In genomic region chr5:124192726-124193285, GRCm38 (mm10) we compare ENCODE assay signal across 10 mouse cellular contexts. TPM values are rescaled to one million over a fixed set of nuclear protein-coding genes. Genes with fewer than 3 reads are reported as not detected.
A peak's percentile ranks its signal among the peaks of the same experiment; 100 is the strongest.
DNase-seq lines count a peak whose midpoint lies in the region; ATAC-seq and TF ChIP-seq lines count a peak whose summit lies in the region.
"Had no signal": no experiment of that assay in that cellular context is flagged by ENCODE, and none has a peak within 500 bp of the region (broad histone marks: within the 10 kb centered on the region; RNA-seq: fewer than 3 reads in every experiment).

No protein-coding gene starts in this region.

- H3K27ac ChIP-seq in kidney, adult 2 months (ENCODE audit: insufficient read depth, low read depth, low read length), result peak overlapping the region; percentile 32; the same call in 1 of the 2 replicates
- no peak overlapping the region for H3K27ac ChIP-seq in forebrain, embryonic 16.5 days (ENCODE audit: low read length)
- peak overlapping the region; percentile 59; the same call in 1 of the 2 replicates for H3K27ac ChIP-seq in limb, embryonic 13.5 days

- H3K9ac ChIP-seq in forebrain, embryonic 16.5 days (replicated peaks; ENCODE audit: low read depth, low read length), result no peak overlapping the region
- no peak overlapping the region for H3K9ac ChIP-seq in limb, embryonic 13.5 days

- no peaks in the 10 kb centered on the region for H3K9me3 ChIP-seq in forebrain, embryonic 16.5 days (ENCODE audit: control insufficient read depth, low read length)
- H3K9me3 ChIP-seq in limb, embryonic 13.5 days, result no peaks in the 10 kb centered on the region

- no peak overlapping the region for H3K4me3 ChIP-seq in kidney, adult 2 months (ENCODE audit: insufficient read depth, low read depth, low read length)
- no peak overlapping the region for H3K4me3 ChIP-seq in forebrain, embryonic 16.5 days (replicated peaks; ENCODE audit: low read length)
- no peak overlapping the region for H3K4me3 ChIP-seq in limb, embryonic 13.5 days

- H3K36me3 ChIP-seq in kidney, adult 2 months (ENCODE audit: control insufficient read depth, insufficient read depth, low read length), result no peaks in the 10 kb centered on the region
- no peaks in the 10 kb centered on the region for H3K36me3 ChIP-seq in forebrain, embryonic 16.5 days (ENCODE audit: control insufficient read depth, insufficient read depth)
- no peaks in the 10 kb centered on the region for H3K36me3 ChIP-seq in limb, embryonic 13.5 days

- DNase-seq in kidney, adult 2 months, result no peak
- no peak for DNase-seq in kidney, postnatal 10 days
- DNase-seq in thymus, postnatal 0 days (ENCODE audit: low spot score), result peak; percentile 65
- DNase-seq in embryo, embryonic 11 days, result no peak
- DNase-seq in spleen, postnatal 36 days (ENCODE audit: low spot score in 2 of 2), result no peak
- DNase-seq: kidney, postnatal 14 days; lung, adult 2 months had no signal

- H3K4me1 ChIP-seq in kidney, adult 2 months (ENCODE audit: control insufficient read depth, insufficient read depth, low read length), result peaks cover 13% of the 10 kb centered on the region; the same call in 1 of the 2 replicates
- H3K4me1 ChIP-seq in forebrain, embryonic 16.5 days (replicated peaks; ENCODE audit: control insufficient read depth, insufficient read depth, low read length), result peaks cover 22% of the 10 kb centered on the region
- H3K4me1 ChIP-seq in limb, embryonic 13.5 days, result peaks cover 47% of the 10 kb centered on the region

- WGBS in kidney, adult 2 months, result 58% methylated on average over 10 of the region's 10 CpGs
- WGBS in forebrain, embryonic 16.5 days, result 15% methylated on average over 10 of the region's 10 CpGs
- WGBS in limb, embryonic 13.5 days, result 59% methylated on average over 10 of the region's 10 CpGs

- H3K4me2 ChIP-seq in forebrain, embryonic 16.5 days (ENCODE audit: low read length), result peak overlapping the region; percentile 12
- no peak overlapping the region for H3K4me2 ChIP-seq in limb, embryonic 13.5 days (replicated peaks)

- ATAC-seq in forebrain, embryonic 16.5 days, result 0 out of 2 replicates have a peak, but pooled peaks have one; percentile 45
- no peak for ATAC-seq in limb, embryonic 13.5 days (ENCODE audit: low FRiP score, low read depth)
- ATAC-seq in granulocyte monocyte progenitor cell, adult 5-6 weeks (replicated peaks; ENCODE audit: poor library complexity, severe bottlenecking), result no peak

- TF ChIP-seq CTCF in kidney, adult 2 months (conservative IDR thresholded peaks at IDR 0.05; ENCODE audit: insufficient read depth, insufficient read length, low read depth, low read length), result no peak

- no peaks in the 10 kb centered on the region for H3K27me3 ChIP-seq in kidney, adult 2 months (replicated peaks; ENCODE audit: control insufficient read depth, insufficient read depth, low read length)
- no peaks in the 10 kb centered on the region for H3K27me3 ChIP-seq in forebrain, embryonic 16.5 days (replicated peaks; ENCODE audit: control insufficient read depth, insufficient read depth, low read length)
- H3K27me3 ChIP-seq in limb, embryonic 13.5 days, result peaks cover 3% of the 10 kb centered on the region; the same call in 1 of the 2 replicates

- TF ChIP-seq POLR2A in kidney, adult 2 months (IDR thresholded peaks at IDR 0.05; ENCODE audit: low read depth, low read length), result no peak

RNA-seq across cellular contexts. Expression of gene Pitpnm2, which starts 56.8 kb away (rescaled TPM):
- polyA plus RNA-seq in kidney, adult 2 months (2012; rRNA removed), result 17.3 and 19.8 TPM in 2 replicates
- polyA plus RNA-seq in forebrain, embryonic 16.5 days (2015; fragmentation: Nextera tagmentation; extraction: Ambion mirVana), result 13.7 and 14.4 TPM in 2 replicates
- polyA plus RNA-seq in limb, embryonic 13.5 days (2015; fragmentation: Nextera tagmentation; extraction: Ambion mirVana), result 3.5 and 4.2 TPM in 2 replicates
- 22.6 and 33.9 TPM in 2 replicates for polyA plus RNA-seq in thymus, postnatal 0 days (2015; fragmentation: Nextera tagmentation; extraction: Ambion mirVana)
- 8.8 and 10.4 TPM in 2 replicates for total RNA-seq in granulocyte monocyte progenitor cell, adult 5-6 weeks (2014; fragmentation: Nextera tagmentation)
- 3.1 and 4.1 TPM in 2 replicates for total RNA-seq in granulocyte monocyte progenitor cell, adult 5-6 weeks (2017)
